Mouse (Mus musculus) megakaryocyte progenitor cell, adult 5-6 weeks (primary cell): ENCODE results near the gene Mogat2. TPM values are rescaled to one million over a fixed set of nuclear protein-coding genes. Genes with fewer than 3 reads are reported as not detected.

ENCODE experiments used
- ATAC-seq: replicated peaks from 2 replicates; pipeline ENCODE4 v1.8.0; 2016; ENCODE audit warnings: mild to moderate bottlenecking, moderate TSS enrichment, inconsistent platforms; ENCODE audit not compliant: poor library complexity
- total RNA-seq, 2 experiments: library from RNA; stranded (forward) in 1 of 2; stranded (reverse) in 1 of 2; fragments of 157-497, 149-512 nt in 1 of 2; fragments of 200-1000 nt in 1 of 2; gene quantifications; 2 replicates each; pipeline versions ENCODE4 v1.2.3 to v1.2.4; 2015 to 2017

The Mogat2 gene
- total RNA-seq (2015) (7.4 and 8.2 TPM in 2 replicates), total RNA-seq (2017) (8.2 and 9.8 TPM in 2 replicates)

DNA sequence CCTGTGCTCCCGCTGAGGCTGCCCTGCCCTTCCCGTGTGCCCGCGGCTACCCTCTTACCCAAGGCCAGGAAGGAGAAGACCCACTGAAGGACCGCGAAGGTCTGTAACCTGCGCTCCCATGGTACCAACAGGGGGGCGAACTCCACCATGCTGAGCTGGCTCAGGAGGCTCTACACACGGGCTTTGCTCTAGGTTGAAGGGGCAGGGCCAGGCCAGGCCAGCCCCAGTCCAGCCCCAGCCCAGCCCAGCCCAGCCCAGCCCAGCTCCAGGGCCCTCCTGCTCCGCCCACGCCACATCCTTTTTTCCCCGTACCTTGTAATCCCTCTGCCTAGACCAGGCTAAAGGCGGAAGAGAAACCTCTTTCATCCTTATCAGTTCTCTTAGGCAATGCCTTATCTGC lies at the start of gene Mogat2:
Mogat2 (minus strand) TSS at position 203 of the 400 bp plus-strand sequence.
- peak; percentile 86 for ATAC-seq

DNA sequence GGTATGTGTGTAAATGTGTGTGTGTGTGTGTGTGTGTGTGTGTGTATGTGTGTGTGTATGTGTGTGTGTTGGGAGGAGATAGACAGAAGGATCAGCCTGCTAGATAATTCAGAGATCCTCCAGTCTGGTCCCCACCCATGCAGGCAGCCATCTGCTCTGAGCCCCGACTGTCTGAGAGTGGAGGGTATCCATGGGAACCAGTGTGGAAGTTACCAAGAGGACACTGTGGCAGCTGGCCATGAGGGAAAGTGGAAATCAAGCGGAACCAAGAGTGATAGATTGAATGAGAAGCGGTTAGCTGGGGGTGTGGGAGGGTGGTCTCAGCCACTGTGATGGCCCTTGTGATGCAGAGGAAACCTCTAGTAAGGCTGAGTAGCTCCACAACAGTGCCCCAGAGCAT lies 48.9 kb upstream of the Mogat2 start:
- ATAC-seq = no peak

DNA sequence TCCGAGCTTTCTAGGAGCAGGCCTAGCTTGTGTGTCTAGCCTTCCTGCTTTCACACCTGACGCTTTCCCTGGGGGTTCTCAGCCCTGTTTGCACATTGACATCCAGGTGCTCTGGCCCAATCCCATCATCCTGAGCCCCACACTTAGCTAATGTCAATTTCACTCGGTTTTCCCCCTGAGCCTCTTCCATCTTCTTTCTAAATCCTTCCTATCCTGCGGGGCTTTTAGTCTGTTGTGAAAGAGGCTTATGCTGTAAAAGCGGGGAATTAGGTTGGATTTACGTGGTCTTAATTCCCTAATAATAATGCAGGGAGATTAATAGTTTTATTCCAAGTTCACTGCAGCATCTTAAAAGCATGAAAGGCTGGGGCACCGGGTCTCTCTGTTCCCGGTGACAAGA lies 41.2 kb upstream of the Mogat2 start:
- no peak for ATAC-seq

DNA sequence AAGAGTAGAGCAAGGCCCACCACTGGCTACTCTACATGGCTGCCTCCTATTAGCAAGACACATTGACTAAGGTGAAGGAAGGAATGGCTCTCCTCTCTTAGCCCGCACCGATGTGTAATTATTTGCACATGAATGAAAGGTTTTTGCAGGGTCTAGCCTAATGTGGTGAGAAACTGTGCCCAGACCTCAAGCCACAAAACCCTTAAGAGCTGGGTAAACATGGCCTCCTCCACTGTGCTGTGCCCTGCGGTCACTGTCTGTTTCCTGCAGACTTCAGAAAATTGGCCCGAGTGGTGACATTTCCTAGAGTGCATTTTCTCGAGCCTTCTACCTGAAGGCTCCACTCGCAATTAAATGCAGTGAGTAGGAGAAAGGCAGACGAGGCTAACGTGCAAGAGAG lies 39.9 kb upstream of the Mogat2 start:
- ATAC-seq = no peak

DNA sequence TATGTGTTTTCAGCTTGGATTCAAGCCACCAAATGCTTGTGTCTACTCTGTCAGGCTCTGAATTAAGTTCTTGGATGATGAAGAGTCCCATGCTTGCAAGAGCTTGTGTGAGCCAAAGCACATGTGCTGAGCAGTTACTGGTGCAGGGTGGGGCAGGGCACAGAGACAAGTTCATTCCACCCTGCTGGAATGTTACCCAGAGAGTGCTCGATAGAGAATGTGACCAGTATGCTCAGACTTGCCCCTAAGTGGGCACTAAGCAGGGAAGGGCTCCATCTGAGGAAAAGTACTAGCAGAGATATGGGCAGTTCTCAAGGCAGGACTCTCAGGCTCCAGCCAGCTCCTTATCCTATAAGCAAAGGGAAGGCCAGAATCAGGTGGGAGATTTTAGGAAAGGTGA lies 38.3 kb upstream of the Mogat2 start:
- ATAC-seq = no peak

DNA sequence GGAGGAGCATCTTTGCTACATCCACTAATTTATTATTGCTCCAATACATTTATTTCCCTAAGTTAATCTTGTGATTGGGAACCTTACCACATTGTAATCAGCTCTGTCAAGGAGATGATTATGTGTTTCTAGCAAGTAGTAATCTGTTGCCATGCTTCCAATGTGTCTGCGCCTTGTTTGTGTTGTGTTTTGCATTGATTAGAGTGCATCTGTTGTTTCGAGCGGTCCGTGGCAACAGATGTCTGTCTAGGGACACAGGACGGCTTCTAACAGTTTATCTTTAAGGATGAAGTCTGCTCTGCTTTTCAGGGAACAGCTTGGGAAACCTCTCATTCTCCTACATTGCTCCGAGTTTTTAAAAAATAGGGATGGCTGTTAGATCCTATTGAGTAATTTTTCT lies 36.7 kb upstream of the Mogat2 start:
- ATAC-seq = no peak

DNA sequence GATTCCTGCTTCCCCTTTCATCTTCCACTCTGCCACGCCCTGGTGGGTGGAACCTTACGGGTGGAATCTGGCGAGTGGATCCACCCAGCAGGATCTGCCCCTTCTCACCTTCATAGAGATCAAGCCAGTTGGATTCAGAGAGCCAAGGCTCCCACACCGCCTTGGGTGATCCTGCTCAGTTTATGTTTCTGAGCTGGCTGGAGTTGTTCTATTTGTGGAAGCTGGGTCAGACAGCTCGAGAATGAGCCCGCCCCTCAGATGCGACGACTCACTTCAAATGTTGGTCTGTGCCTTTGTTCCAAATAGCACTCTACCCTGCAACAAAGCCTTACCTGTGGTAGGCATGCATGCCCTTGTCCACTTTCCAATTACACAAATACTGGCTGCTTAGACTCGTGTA lies 33.2 kb upstream of the Mogat2 start:
- ATAC-seq = no peak

DNA sequence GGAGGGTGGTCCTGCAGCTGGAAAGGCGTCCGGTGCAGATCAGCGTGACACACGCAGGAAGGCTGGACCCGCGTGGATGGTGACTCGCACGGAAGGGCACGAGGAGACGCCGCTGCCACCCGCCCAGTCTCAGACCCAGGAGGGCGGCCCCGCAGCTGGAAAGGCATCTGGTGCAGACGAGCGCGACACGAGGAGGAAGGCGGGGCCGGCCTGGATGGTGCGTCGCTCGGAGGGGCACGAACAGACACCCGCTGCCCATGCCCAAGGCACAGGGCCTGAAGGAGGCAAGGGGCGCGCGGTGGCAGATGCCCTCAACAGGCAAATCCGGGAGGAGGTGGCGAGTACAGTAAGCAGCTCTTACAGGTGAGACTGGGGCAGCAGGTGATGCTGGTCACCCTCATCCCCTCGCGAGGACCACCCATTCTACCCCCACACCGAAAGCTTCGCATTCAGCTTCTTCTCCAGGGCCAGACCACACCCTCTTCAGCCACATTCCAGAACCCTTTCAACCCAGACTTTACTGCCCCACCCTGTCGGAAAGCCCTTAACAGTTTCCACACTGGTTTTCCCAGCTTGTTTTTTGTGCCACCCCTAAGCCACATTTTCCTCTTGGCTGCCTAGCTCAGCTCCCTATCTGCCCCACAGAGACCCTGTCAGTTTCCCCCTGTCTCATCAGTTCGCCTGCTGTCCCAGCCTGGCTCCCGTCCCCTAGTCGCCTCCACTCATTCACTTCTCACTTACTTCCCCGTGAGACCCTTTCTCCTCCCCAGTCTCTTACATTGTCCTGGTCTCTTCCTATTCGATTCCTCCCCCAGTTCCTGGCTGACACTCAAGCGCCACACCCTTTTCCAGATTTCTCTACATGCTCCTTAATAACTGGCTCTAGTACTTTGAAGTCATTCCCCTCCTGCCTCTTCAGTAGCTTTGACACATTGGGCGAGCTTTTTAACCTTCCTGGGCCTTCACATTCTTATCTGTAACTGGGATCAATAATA lies 30.8 kb upstream of the Mogat2 start:
- no peak for ATAC-seq

DNA sequence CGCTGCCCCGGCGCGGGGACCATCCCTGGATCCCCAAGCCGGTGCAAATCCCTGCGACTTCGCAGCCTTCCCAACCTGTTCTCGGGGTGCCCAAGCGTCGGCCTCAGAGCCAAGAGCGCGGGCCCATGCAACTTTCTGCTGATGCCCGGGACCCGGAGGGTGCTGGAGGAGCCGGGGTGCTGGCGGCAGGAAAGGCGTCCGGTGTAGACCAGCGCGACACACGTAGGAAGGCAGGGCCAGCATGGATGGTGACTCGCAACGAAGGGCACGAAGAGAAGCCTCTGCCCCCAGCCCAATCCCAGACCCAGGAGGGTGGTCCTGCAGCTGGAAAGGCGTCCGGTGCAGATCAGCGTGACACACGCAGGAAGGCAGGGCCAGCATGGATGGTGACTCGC lies 30.1 kb upstream of the Mogat2 start:
- ATAC-seq = no peak

DNA sequence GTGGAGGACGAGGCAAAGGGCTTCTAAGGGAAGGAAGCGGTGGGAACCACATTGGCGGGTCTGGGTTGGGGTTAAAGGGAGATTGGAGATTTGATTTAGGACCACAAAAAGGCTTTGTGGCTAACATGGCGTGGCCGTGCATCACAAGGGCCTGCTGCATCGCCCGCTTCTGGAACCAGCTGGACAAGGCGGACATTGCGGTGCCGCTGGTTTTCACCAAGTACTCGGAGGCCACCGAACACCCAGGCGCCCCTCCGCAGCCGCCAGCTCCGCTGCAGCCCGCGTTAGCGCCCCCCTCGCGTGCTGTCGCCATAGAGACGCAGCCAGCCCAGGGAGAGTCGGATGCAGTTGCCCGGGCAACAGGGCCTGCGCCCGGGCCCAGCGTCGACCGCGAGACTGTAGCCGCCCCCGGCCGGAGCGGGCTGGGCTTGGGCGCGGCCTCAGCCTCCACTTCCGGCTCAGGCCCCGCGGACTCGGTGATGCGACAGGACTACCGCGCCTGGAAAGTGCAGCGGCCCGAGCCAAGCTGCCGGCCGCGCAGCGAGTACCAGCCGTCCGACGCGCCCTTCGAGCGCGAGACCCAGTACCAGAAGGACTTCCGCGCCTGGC lies 29.6 kb upstream of the Mogat2 start:
- ATAC-seq = 0 out of 2 replicates have a peak, but pooled peaks have one; percentile 36

DNA sequence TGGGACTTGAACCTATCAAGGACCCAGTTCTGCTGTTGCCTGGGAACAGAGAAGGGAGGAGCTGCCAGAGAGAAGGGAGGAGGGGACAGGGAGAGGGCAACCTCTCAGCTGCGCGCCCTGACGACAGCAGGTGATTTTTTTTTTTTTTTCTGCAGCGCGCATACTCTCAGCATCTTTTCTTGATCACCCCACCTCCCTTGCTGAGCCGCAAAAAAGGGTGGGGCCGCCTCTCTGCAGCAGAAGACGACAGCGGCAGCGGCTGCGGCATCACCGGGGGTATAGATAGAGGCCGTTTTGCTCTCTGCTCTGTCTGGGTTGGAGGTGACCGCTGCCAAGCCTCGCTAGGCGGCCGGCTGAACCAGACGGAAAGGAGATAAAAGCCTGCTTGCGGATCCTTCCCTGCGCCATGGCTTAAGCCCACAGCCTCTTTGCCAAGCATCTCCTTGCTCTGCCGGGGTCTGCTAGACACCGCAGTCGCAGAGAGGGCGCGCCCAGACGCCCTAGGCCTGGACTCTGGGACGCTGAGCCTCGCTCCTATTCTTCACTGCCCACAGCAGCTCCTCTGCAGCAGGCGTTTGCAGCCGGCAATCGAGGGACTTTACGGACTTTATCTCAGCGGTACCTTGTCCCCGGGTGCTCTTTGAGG lies 29.0 kb upstream of the Mogat2 start, which contains the start of gene Map6:
Map6 (plus strand) TSS at position 197 of the 646 bp plus-strand sequence.
- ATAC-seq = peak; percentile 74

DNA sequence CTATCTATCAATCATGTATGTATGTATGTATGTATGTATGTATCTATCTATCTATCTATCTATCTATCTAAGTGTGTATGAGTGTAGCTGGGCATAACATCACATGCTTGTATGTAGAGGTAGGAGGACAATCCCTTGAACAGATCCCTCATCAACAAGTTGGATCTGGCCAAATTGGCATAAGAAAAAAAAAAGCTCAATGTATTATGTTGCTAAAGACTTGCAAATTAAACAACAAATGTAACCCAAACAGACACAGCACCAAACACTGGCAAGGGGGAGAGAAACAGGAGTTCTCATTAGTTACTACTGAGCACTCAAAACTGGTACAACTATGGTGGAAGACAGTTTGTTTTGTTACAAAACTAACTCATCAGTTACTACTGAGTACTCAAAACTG lies 26.2 kb upstream of the Mogat2 start:
- no peak for ATAC-seq

DNA sequence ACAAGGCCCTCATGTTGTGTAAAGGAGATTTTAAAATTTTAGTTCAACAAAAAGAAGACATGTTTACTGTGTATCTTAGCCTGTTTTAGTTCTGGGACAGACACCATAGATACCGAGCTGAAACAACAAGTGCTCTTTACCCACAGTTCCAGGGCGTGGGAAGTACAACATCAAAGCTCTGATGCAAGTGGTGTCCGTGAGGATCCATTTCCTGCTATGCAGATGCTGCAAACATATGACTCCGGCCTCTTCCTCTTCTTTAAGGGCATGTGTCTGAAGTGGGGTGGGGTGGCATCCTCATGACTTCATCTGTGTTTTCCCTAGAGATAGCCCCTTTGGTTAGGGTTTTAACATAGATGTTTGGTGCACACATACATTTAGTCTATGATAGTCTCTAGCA lies 25.1 kb upstream of the Mogat2 start:
- ATAC-seq = peak; percentile 21; the same call in 1 of the 2 replicates

DNA sequence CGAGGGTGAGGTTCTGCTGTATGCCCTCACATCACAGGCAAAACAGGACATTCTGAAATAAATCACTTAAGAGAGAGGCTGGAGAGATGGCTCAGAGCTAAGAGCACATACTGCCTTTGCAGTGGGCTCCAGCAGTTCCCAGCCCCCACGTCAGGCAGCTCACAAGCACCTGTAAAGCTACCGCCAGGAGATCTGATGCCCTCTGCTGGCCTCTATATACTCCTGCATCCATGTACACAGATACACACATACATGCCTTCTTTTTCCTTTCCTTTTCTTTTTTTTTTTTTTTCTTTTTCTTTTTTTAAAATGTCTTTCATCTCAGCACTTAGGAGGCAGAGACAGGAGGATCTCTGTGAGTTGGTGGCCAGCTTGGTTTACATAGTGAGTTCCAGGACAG lies 23.5 kb upstream of the Mogat2 start:
- ATAC-seq = no peak

DNA sequence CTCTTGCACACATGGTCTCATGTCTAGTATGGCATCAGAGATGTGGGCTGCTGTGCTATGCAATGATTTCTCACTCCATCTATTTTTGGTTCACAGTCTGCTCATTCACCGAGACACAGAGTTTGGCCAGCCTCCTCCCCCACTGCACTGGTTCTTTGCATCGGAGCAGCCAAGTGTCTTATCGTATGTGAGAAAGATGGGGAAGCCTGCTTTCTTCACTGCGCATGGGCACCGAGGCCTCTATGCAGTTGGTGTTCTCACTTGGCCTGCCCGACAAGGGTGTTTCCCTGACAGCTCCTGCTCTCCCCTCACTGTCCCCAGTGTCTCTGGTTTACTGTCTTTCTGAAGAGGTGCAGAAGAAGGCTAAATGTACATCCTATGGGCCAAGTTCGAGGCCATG lies 16.6 kb upstream of the Mogat2 start:
- no peak for ATAC-seq

DNA sequence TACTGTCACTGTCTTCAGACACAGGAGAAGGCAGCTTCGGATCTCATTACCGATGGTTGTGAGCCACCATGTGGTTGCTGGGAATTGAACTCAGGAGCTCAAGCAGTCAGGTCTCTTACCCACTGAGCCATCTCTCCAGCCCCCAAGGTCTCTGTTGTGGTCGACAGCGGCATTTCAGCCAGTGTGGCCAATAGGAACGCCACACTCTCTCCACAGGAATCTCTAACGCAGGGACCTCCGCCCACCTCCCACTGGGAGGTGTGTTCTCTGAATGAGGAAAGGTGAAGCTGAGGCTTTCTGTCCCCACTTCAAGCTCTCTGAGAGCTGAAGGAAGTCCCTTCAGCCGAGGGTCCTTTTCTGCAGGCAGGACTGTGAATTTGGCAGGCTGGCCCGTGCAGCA lies 12.0 kb upstream of the Mogat2 start:
- ATAC-seq = no peak

DNA sequence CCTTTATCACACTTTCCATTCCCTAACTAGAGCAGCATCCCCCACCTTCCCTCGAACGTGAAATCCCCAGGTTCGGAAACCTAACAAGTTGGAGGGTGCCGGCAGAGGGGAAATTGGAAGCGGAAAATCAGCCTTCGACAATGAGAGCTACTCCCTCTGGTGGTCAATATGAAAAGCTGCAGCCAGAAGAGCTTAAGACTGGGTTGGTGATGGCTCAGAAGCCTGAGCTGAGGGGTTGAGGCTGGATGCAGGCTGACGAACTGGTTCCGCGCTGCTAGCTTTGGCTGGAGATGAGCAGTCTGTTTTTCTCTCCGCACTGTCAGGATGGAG lies 11.1 kb upstream of the Mogat2 start:
- ATAC-seq = peak; percentile 64

DNA sequence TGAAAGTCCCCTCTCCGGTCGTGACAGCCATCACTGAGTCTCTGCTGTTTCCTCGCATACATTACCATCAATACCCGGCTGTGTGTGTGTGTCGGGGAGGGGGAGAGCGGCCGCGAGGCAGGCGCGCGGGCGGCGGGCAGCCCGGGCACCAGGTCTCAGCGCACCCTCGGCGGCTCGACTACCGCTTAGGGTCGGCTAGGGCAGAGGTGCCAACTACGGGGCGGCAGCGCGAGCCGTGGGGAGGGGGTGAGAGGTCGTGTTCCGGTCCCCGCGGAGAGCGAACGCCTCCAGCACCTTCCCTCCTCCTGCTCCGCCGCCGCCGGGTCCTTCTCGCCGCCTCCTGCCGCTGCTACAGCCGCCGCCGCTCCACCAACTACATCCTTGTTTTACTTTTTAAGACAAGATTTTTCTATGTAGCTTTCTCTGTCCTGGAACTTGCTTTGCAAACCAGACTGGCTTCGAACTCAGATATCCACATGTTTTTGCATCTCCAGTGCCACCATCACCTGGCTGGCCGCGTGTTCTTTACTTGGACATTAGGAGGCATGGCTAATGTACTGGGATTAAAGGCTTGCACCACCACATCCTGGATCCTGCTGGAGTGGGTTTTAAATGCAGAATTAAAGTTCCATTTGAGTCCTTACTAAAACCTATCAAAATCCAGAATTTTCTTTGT lies 10.6 kb upstream of the Mogat2 start:
- ATAC-seq = peak; percentile 76

DNA sequence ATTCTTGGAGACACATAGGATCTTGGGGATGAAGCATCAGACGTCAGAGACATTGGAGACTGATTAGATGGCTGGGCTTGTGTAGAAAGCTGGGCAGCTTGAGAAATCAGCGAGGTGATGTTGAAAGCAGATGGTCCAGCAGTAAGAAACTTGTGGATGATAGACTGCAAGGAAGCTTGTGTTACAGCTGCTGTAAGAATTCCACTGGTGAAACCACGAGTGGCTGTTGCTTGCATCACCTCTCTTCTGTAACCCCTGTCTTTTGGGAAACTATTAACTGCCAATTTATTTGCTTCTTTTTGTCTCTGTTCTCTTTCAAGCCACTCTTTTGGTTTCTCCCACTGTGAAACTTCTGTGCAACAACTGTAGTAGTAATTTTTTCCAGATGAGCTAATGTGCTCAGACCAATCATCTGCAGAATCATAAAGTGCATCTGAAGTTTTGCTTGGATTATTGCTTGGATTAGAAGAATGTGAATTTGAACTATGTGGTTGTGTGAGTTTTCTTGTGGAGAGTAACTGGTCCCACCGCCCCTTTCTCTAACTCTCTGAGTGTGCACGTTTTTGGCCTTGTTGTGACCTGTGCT lies 9.8 kb upstream of the Mogat2 start:
- peak; percentile 64 for ATAC-seq

DNA sequence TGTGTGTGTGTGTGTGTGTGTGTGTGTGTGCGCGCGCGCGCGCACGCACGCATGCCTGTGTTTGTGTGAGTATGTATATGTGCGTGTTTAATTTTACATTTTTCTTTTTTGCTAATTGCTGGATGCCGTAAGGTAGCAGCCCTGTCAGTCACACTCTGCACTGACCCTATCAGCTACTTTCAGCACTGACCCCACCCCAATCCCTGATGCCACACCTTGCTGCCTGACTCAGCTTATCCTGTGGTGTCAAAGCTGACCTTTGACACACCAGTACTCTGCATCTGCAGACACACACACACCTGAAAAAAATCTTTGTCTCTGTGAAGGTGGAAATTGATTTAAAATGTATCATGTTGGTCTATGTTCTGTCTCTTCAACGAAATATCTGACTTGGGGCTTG lies 3.7 kb upstream of the Mogat2 start:
- ATAC-seq = no peak
